Mouse (Mus musculus) liver, embryonic 13.5 days (tissue): ENCODE data around the gene Bcat1. TPM values are rescaled to one million over a fixed set of nuclear protein-coding genes. Genes with fewer than 3 reads are reported as not detected.

Source experiments
- ATAC-seq: fragments of 200-750 bp; cut with Nextera tagmentation; 2 replicates; pipeline ENCODE4 v1.8.0; 2017; ENCODE audit warnings: low read depth, mild to moderate bottlenecking, moderate number of reproducible peaks, moderate library complexity
- DNase-seq: peaks from one replicate; pipeline ENCODE4 v3.0.0; 2022
- H3K27ac ChIP-seq: fragments of 300-500 bp; sonication (generic); 2 replicates; pipeline ENCODE4 v1.5.1; 2015; ENCODE audit warnings: moderate library complexity, mild to moderate bottlenecking, inconsistent platforms
- H3K27me3 ChIP-seq: fragments of 300-500 bp; sonication (generic); 2 replicates; pipeline ENCODE4 v1.6.1; 2015; ENCODE audit warnings: mild to moderate bottlenecking, inconsistent platforms
- H3K36me3 ChIP-seq: fragments of 300-500 bp; sonication (generic); 2 replicates; pipeline ENCODE4 v1.6.1; 2015; ENCODE audit warnings: mild to moderate bottlenecking, inconsistent platforms
- H3K4me1 ChIP-seq: fragments of 300-500 bp; sonication (generic); replicated peaks from 2 replicates; pipeline ENCODE4 v1.6.1; 2015; ENCODE audit warnings: inconsistent platforms
- H3K4me2 ChIP-seq: fragments of 300-500 bp; sonication (generic); 2 replicates; pipeline ENCODE4 v1.6.1; 2015; ENCODE audit warnings: inconsistent platforms, mild to moderate bottlenecking, moderate library complexity
- H3K4me3 ChIP-seq: fragments of 300-500 bp; sonication (generic); replicated peaks from 2 replicates; pipeline ENCODE4 v1.5.1; 2015; ENCODE audit warnings: mild to moderate bottlenecking, inconsistent platforms
- H3K9ac ChIP-seq: fragments of 300-500 bp; sonication (generic); 2 replicates; pipeline ENCODE4 v1.6.1; 2015; ENCODE audit warnings: mild to moderate bottlenecking, inconsistent platforms
- H3K9me3 ChIP-seq: fragments of 300-500 bp; sonication (generic); replicated peaks from 2 replicates; pipeline ENCODE4 v1.6.1; 2016; ENCODE audit warnings: inconsistent platforms
- WGBS: fragments of 180-500 bp; shearing (Covaris S2); methylation state at CpG from one replicate; pipeline ENCODE4 v1.1.7; 2015; ENCODE audit not compliant: insufficient replicate concordance; 5-methylcytosine and 5-hydroxymethylcytosine counted together
- polyA plus RNA-seq: library from polyadenylated mRNA; unstranded; fragments of >200 nt; fragmentation: Nextera tagmentation; extraction: Ambion mirVana; gene quantifications from 2 replicates; pipeline ENCODE4 v1.2.1, GENCODE M21; 2015

Gene Bcat1
- polyA plus RNA-seq: 0.48 and 0.65 TPM in 2 replicates

DNA sequence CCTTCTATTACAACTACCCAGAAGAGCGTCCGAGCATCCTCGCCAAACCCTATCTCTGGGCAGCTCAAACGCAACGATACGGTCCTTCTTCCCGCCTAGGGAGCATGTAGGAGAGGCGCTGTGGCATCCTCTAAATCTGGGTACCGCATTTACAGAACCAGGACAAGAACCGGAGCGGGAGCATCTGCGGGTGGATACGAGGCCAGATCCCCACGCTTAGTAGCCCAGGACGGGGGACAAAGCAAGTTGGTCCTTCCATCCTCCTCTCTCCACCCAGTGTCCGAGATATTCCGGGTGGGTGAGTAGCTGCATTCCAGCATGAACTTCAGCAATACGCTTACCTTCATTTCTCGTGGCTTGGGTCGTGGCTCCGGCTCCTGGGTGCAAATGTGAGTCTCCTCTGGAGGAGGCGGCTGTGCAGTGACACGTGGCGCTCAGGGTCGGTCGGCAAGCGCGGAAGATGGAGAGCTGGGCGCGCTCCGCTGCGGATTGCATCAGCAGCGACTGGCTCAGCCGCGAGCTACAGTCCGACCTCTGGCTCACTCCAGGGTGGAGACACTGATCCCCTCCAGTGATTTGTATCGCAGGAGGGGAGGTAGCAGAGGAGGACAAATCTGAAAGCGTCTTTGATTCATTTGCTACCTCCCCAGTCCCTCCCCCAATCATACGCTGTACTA, at the start of gene Bcat1:
Gene Bcat1, minus strand, starts transcription at position 637 of the 677 bp plus-strand sequence.
- no peak within 1 kb of the TSS for H3K9ac ChIP-seq
- no peak for ATAC-seq

DNA sequence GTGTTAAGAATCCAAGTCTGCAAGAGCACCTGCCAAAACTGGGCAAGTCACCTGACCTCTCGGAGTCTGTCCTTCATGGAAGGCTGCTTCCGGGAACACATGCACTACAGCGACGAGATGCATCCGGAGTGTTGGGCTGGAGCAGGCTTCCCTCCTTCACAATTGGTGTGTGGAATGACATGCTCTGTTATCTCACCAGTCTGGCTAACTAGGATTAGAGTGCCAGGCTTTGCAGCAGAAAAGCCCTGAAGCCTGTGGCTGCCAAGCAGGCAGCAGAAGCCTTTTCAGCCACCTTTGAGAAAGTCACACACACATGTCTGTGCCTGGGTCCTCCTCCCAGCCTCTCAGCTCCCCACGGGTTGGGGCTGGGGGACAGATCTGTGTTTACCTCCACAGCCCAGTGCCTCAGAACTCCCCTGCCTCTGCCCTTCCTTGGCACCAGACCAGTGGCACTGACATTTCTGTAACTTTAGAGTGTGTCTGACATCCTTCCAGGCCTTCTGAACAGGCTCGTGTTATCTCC, 49.7 kb upstream of the Bcat1 start:
- Histone ChIP-seq H3K9me3 (0 out of 2 replicates have a peak, but pooled peaks cover 3% of the 10 kb centered on the region), H3K4me1 (peaks cover 63% of the 10 kb centered on the region), H3K36me3 (no peaks in the 10 kb centered on the region), H3K4me2 (peak overlapping the region; percentile 2; the same call in 1 of the 2 replicates), H3K4me3 (no peak overlapping the region), H3K27me3 (no peaks in the 10 kb centered on the region), H3K27ac (no peak overlapping the region), H3K9ac (0 out of 2 replicates have a peak overlapping the region, but pooled peaks have one; percentile 22)
- DNase-seq (no peak), ATAC-seq (no peak)
- 38% methylated on average over 7 of the region's 7 CpGs for WGBS

More for the DNA sequence above, at the start of gene Bcat1:
- Histone ChIP-seq H3K4me1 (peaks cover 6% of the 10 kb centered on the region; the same call in 1 of the 2 replicates), H3K4me3 (peak within 1 kb of the TSS; percentile 25), H3K36me3 (no peaks in the 10 kb centered on the region), H3K4me2 (peak within 1 kb of the TSS; percentile 50), H3K9me3 (no peaks in the 10 kb centered on the region), H3K27ac (no peak within 1 kb of the TSS), H3K27me3 (peaks cover 52% of the 10 kb centered on the region)
- under 1% methylated on average over 39 of the region's 39 CpGs for WGBS
- no peak for DNase-seq

DNA sequence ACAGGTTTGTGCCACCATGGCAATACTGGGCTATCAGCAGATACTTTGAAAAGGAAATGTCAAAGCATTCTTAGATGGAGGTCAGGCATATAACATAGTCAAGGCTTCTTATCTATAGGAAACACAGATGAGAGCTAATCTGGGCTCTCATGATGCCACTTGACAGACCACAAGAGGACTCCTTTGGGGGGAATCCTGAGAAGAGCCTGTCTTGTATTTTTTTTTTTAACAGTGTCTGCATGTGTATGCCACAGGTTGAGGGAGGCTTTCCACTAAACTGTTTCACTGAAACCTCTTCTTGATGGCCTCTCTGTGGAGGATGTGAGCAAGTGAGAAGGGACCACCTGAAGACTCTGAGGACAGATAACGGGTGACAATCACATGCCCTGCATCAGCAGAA, 48.6 kb upstream of the Bcat1 start:
- H3K4me3 ChIP-seq: no peak overlapping the region
- H3K36me3 ChIP-seq: no peaks in the 10 kb centered on the region
- DNase-seq (no peak), ATAC-seq (peak; percentile 74)
- H3K4me1 ChIP-seq: peaks cover 71% of the 10 kb centered on the region
- H3K27ac ChIP-seq: peak overlapping the region; percentile 4; the same call in 1 of the 2 replicates
- WGBS: 11% methylated on average over 1 of the region's 1 CpGs
- H3K4me2 ChIP-seq: no peak overlapping the region
- 0 out of 2 replicates have a peak, but pooled peaks cover 3% of the 10 kb centered on the region for H3K9me3 ChIP-seq
- no peaks in the 10 kb centered on the region for H3K27me3 ChIP-seq
- no peak overlapping the region for H3K9ac ChIP-seq

DNA sequence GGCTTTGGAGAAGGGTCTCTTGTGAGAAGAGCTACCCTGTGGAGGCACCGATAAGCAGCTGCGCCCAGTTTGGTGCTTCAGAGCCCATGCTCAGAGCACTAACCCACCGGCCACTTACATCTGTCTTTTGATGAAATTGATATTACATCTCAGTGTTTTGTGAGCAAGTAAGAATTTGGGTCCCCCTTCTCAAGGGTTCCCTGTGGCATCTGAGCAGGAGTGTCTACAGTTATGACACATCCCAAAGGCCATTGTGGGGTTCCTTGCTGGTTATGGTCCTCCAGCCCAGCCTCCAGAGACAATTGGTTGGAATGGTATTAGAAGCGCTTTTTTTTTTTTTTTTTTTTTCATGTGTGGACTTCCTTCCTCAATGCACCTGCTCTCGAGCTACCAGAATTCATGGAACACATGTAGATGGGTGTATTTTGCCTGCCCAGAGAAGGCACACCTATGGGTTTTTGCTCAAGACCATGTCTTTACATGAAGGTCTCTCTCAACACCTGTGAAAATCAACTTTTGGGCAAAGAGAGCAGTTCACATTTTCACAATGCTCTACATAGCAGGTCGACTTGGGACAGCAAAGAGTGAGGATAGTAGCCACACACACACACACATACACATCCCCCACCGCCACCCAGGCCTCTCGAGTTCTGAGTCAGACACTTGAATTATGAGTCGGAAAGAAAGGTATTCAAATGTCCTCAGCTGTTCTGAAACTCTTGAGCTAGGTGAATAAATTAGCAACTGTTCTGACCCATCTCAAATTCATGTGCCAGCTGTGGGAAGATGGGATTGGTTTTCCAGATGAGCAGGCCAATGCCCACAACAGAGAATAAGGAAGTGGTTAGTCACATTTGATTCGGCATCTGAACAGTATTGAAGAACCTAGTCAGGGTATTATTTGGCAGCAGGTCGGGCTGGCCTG, 47.4 kb upstream of the Bcat1 start:
- ATAC-seq: peak; percentile 40; the same call in 1 of the 2 replicates
- Histone ChIP-seq H3K9me3 (0 out of 2 replicates have a peak, but pooled peaks cover 3% of the 10 kb centered on the region), H3K36me3 (no peaks in the 10 kb centered on the region), H3K9ac (0 out of 2 replicates have a peak overlapping the region, but pooled peaks have one; percentile 18), H3K4me3 (peak overlapping the region; percentile 53), H3K4me2 (peak overlapping the region; percentile 65), H3K27me3 (no peaks in the 10 kb centered on the region), H3K4me1 (peaks cover 64% of the 10 kb centered on the region), H3K27ac (0 out of 2 replicates have a peak overlapping the region, but pooled peaks have one; percentile 84)
- 26% methylated on average over 11 of the region's 11 CpGs for WGBS
- no peak for DNase-seq

DNA sequence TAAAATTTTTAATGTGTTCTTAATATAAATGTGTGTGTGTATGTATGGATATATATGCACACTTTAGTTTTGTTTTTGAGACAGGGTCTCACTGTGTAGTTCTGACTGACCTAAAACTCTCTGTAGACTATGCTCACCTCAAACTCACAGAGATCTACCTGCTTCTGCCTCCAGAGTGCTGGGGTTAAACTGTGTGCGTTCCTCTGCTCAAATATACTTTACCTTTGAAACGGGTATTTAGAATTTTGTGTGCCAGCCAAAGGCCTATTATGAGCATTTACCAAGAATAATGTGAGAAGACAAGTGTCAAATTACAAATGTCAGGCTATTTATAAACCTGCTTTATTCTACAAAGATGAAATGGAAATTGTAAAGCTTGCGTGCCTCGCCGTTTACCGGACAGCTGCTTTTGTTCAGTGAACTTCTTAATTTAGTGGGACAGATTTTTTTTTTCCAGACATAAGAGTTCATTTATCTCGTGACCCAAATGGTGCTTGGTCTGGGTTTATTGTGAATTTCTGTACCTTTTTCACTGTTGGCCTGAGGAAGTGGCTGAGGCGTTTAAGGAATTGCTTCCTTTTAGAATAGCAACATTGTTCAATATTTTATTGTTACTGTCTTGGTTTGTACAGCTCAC, 46.6 kb upstream of the Bcat1 start:
- WGBS: 38% methylated on average over 8 of the region's 8 CpGs
- Histone ChIP-seq H3K9me3 (0 out of 2 replicates have a peak, but pooled peaks cover 3% of the 10 kb centered on the region), H3K27ac (peak overlapping the region; percentile 84), H3K27me3 (no peaks in the 10 kb centered on the region), H3K9ac (peak overlapping the region; percentile 63), H3K4me2 (peak overlapping the region; percentile 65), H3K4me3 (peak overlapping the region; percentile 53), H3K36me3 (no peaks in the 10 kb centered on the region), H3K4me1 (peaks cover 64% of the 10 kb centered on the region)
- DNase-seq: no peak
- no peak for ATAC-seq

DNA sequence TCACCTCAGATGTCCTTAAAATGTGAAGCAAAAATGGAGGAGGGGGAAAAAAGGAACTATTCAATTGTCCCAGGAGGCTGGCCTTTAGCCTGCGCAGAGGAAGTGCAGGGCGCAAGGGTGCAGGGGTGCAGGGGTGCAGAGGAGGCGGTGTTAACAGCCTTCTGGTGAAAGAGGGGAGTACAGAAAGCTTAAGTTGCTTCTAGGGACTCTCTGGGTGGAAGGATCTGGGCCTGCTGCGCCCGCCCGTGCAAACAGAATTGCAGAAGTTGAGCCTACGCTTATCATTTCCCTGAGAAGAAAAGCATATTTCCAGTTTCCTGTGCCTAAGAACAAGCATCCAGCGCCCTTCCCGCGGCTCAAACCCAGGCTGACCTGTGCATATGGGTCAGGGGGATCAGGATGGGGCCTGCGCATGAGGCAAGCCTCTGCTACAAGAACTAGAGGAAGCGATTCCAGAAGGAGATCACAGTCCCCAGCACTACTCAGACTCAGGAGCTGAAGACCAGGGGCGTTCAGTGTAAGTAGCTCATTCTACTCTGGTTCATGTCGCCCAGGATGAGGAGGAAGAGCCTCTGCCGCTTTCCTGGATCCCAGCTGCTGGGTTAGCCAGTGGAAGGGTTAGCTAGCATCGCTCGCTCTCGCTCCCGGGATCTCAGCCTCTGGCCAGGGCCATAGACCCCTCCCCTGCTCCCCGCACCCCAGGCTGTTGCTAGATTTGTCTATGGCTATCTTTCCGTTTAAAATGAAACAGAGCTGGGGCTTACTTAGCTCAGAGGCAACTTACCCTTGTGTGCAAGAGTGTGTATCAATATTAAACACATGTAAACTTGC, 45.8 kb upstream of the Bcat1 start:
- H3K36me3 ChIP-seq: no peaks in the 10 kb centered on the region
- peak overlapping the region; percentile 65 for H3K4me2 ChIP-seq
- DNase-seq: peak; percentile 39
- no peaks in the 10 kb centered on the region for H3K27me3 ChIP-seq
- H3K4me3 ChIP-seq: peak overlapping the region; percentile 53
- H3K9ac ChIP-seq: peak overlapping the region; percentile 63
- H3K9me3 ChIP-seq: no peaks in the 10 kb centered on the region
- ATAC-seq: peak; percentile 55
- peaks cover 66% of the 10 kb centered on the region for H3K4me1 ChIP-seq
- H3K27ac ChIP-seq: peak overlapping the region; percentile 84
- 13% methylated on average over 21 of the region's 21 CpGs for WGBS

DNA sequence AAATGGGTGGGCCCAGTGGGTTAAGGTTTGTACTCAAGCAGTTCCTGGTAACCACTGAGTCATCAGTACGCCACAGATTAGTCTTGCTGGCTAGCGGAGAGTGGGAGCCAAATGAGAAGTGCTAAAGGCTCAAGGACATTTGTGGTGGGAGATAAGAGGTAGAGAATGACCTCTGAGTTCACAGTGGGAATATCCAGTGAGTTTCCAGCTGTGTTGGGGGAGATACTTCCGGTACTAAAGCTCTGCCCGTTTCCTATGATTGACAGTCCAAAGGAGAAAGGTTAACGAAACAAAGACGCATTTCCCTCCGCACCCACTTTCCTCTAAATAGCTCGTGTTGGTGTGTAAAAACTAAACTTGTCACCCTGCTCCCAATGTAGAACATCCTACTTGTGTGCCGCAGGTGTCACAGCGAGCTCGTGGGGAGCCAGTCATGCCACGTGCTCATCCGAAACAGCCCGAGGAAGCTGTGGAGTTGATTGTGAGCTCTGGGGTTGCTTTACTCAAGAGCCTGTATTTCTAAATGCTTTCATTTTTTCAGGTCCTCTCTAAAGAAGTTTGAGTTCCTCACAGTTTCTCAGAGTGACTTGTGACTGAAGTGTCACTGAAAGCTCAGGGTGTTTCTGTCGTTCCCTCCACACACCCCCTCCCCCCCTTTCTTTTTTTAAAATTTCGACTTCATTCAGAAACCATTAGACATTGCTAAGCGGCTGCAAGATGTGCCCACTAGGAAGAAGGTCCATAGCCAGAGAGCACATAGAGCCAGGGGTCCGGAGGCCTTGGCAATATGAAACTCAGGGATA, 45.0 kb upstream of the Bcat1 start:
- DNase-seq (no peak), ATAC-seq (no peak)
- Histone ChIP-seq H3K27ac (peak overlapping the region; percentile 84), H3K9me3 (no peaks in the 10 kb centered on the region), H3K27me3 (no peaks in the 10 kb centered on the region), H3K4me3 (peak overlapping the region; percentile 53), H3K4me1 (peaks cover 71% of the 10 kb centered on the region), H3K4me2 (peak overlapping the region; percentile 65), H3K9ac (peak overlapping the region; percentile 63), H3K36me3 (no peaks in the 10 kb centered on the region)
- 9% methylated on average over 18 of the region's 18 CpGs for WGBS

DNA sequence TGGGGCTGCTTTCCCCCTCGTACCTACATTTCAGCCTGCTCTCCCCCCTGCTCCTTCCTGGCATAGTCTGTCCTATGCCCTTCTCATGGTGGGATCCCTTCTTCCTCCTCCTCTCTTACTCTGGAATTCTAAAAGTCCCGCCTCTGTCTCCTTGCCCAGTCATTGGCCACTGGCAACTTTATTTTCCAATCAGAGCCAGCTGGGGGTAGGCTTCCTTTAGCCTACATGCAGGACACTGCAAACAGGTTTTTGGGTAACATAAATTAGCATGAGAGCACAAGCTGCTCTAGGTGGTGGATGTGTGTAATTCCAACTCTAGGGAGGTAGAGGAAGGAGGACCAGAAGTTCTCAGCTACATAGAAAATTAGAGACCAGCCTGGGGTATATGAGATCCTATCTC, 44.1 kb upstream of the Bcat1 start:
- H3K9ac ChIP-seq: no peak overlapping the region
- DNase-seq (no peak), ATAC-seq (no peak)
- no peaks in the 10 kb centered on the region for H3K36me3 ChIP-seq
- 60% methylated on average over 2 of the region's 2 CpGs for WGBS
- no peak overlapping the region for H3K4me3 ChIP-seq
- H3K4me1 ChIP-seq: peaks cover 63% of the 10 kb centered on the region
- H3K4me2 ChIP-seq: no peak overlapping the region
- no peaks in the 10 kb centered on the region for H3K9me3 ChIP-seq
- no peak overlapping the region for H3K27ac ChIP-seq
- H3K27me3 ChIP-seq: no peaks in the 10 kb centered on the region

DNA sequence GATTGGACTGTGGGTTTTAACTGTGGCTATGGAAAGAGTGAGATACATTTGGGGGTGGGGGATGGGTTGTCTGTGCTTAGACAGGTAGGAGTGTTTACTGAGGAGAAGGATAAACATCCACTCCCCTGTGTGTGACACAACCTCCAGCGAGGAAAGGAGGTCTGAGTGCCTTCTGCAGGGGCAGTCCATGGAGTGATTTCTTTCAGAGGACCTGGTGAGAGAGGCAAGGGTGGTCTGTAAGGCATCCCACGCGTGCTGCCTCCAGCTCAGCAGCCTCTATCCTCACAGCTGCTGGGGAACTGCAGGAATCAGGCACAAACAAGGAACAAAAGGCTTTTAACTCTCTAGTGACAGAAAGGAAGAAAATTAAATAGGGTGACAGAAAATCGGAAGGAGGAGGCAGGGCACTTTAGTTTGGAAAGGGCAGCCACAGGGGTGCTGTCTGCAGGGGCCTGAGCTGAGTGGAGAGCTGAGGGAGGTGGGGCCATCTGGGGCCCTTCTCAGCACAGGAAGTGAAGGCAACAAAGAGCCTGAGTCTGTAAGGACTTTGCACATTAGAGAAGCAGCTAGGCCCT, 40.2 kb upstream of the Bcat1 start:
- ATAC-seq (peak; percentile 54), DNase-seq (no peak)
- Histone ChIP-seq H3K27ac (peak overlapping the region; percentile 59), H3K9ac (no peak overlapping the region; the same call in 1 of the 2 replicates), H3K4me1 (peaks cover 25% of the 10 kb centered on the region), H3K4me3 (no peak overlapping the region), H3K9me3 (no peaks in the 10 kb centered on the region), H3K36me3 (no peaks in the 10 kb centered on the region), H3K4me2 (no peak overlapping the region), H3K27me3 (no peaks in the 10 kb centered on the region)
- WGBS: 31% methylated on average over 4 of the region's 4 CpGs
